Comparison of ENCODE assay signal across 21 mouse cellular contexts in genomic region chrX:98870541-98870940, GRCm38 (mm10). TPM values are rescaled to one million over a fixed set of nuclear protein-coding genes. Genes with fewer than 3 reads are reported as not detected.
DNase-seq lines count a peak whose midpoint lies in the region; ATAC-seq and TF ChIP-seq lines count a peak whose summit lies in the region.
"Had no signal": no experiment of that assay in that cellular context is flagged by ENCODE, and none has a peak within 500 bp of the region (broad histone marks: within the 10 kb centered on the region; RNA-seq: fewer than 3 reads in every experiment).

No protein-coding gene starts in this region.

- ATAC-seq in megakaryocyte, adult 5-6 weeks (ENCODE audit: poor library complexity, severe bottlenecking), result 0 out of 2 replicates have a peak, but pooled peaks have one; percentile 30
- ATAC-seq: activated CD4-positive, CD25-positive, alpha-beta regulatory T cell, adult 4 months; CD4-positive, CD25-positive, alpha-beta regulatory T cell, adult 4 months; forebrain, embryonic 15.5 days; hindbrain, embryonic 16.5 days; midbrain, embryonic 15.5 days had no signal

- intact Hi-C loops in heart, postnatal 10 days (cut with DNase I), result no loop called here

- peak; percentile 35 to 44 for DNase-seq in heart, postnatal 10 days
- DNase-seq in heart, adult 8-10 months (ENCODE audit: low spot score), result no peak
- peak; percentile 18 for DNase-seq in 3134 (ENCODE audit: extremely low read depth, insufficient read length, low spot score)
- peak; percentile 3 for DNase-seq in brain, embryonic 14.5 days (ENCODE audit: low read depth)
- DNase-seq in urinary bladder, postnatal 36 days (ENCODE audit: low spot score in 2 of 2), result no peak
- no peak for DNase-seq in thymus, postnatal 0 days (ENCODE audit: low spot score)
- DNase-seq: adrenal gland, adult 2 months; cerebellum, adult 11 months; cerebellum, adult 9-10 months; gastrocnemius, adult 2 months; kidney, adult 18-20 months; kidney, postnatal 25 days; retina, postnatal 1 day; right cerebral cortex, postnatal 14 days; thymus, postnatal 14 days had no signal

- no peak for TF ChIP-seq CTCF in brain, embryonic 14.5 days (IDR thresholded peaks at IDR 0.05; ENCODE audit: borderline replicate concordance, extremely low read depth, insufficient read depth, insufficient read length)

- no peak for TF ChIP-seq POLR2A in brain, embryonic 14.5 days (IDR thresholded peaks at IDR 0.05; ENCODE audit: borderline replicate concordance, extremely low read depth, insufficient read depth, insufficient read length, poor library complexity, severe bottlenecking)

RNA-seq across cellular contexts. Expression of gene Ophn1, which starts 20.3 kb away (rescaled TPM):
- total RNA-seq in heart, postnatal 10 days (2021), result 10 to 100 TPM; 10.9 to 12.2 TPM
- 1 to 10 TPM; 4.8 to 6.0 (median 5.3) TPM for total RNA-seq in heart, adult 8-10 months (2022)
- 23.7 and 26.6 TPM in 2 replicates for polyA plus RNA-seq in brain, embryonic 14.5 days (2012; rRNA removed)
- 2.3 and 3.9 TPM in 2 replicates for total RNA-seq in megakaryocyte, adult 5-6 weeks (2015)
- 2.6 and 4.8 TPM in 2 replicates for total RNA-seq in megakaryocyte, adult 5-6 weeks (2017)
- polyA plus RNA-seq in thymus, postnatal 0 days (2015; fragmentation: Nextera tagmentation; extraction: Ambion mirVana), result 2.2 and 2.6 TPM in 2 replicates

Comparison
In these comparisons a context has a peak if more than half of its experiments do, and no peak if none do; other contexts are left out.
1. DNase-seq: peak in heart, postnatal 10 days (2 of 2), 3134 (single experiment) and brain, embryonic 14.5 days (single experiment); none in heart, adult 8-10 months (single experiment), urinary bladder, postnatal 36 days (0 of 2) and thymus, postnatal 0 days (single experiment).